Mouse (Mus musculus): ENCODE data around the gene Btbd9.

DNA sequence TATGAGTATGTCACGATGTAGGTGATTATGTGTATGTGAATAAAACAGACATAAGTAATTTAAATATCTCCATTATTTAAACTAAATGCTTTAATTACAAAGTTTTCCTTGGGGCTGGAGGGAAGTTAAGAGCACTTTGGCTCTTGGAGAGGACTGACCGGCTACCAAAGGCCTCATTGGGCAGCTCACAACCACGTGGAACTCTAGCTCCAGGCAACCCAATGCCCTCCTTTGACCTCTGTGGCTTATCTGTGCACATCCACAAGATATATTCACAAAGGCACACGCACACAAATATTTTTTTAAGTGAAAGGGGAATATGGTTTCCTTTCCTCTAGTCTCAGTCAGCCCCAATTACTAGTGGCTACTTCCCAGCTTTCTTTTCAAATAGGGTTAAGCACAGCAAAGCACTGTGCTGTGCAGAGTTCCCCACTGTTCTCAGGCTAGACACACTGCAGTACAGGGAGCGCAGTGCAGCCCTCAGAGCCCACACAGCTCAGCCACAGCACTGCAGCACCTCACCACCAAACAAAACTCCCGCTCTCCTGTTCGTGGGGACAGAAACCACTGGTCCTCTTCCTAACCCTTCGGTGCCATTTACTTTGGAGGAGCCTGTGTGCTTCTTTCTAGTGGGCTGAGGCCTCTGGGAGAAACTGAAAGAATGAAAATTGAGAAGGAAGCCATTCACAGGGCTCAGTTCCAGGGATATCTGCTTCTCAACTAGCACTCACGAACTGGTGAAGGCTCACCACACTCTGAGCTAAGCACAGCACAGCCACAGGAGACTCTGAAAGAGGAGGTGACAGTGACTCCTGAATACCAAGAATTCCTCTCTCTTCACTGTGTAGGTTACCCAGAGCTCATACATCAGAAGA is 26.2 kb downstream of the Btbd9 start:
- TF ChIP-seq POLR2A (IDR thresholded peaks at IDR 0.05; ENCODE audit: borderline replicate concordance, insufficient read depth, low read length) (no peak), CTCF (IDR thresholded peaks at IDR 0.05; ENCODE audit: borderline replicate concordance, insufficient read depth, low read depth, low read length) (no peak)
